Mouse (Mus musculus) midbrain, postnatal 0 days (tissue): ENCODE results near the gene Vcp. TPM values are rescaled to one million over a fixed set of nuclear protein-coding genes. Genes with fewer than 3 reads are reported as not detected.

Source experiments
- ATAC-seq: fragments of 200-750 bp; cut with Nextera tagmentation; 2 replicates; pipeline ENCODE4 v1.8.0; 2017; ENCODE audit warnings: moderate number of reproducible peaks, mild to moderate bottlenecking, moderate TSS enrichment, moderate library complexity; ENCODE audit not compliant: low FRiP score
- DNase-seq: peaks from one replicate; pipeline ENCODE4 v3.0.0-alpha.2; 2015; ENCODE audit warnings: low spot score
- H3K27ac ChIP-seq: fragments of 300-500 bp; sonication (generic); 2 replicates; pipeline ENCODE4 v1.5.1; 2014; ENCODE audit warnings: low read depth, mild to moderate bottlenecking, low read length, mixed read lengths
- H3K27me3 ChIP-seq: fragments of 300-500 bp; sonication (generic); 2 replicates; pipeline ENCODE4 v1.6.1; 2014; ENCODE audit warnings: low read length, control low read depth, mixed read lengths; ENCODE audit not compliant: insufficient read depth
- H3K36me3 ChIP-seq: fragments of 300-500 bp; sonication (generic); 2 replicates; pipeline ENCODE4 v1.6.1; 2014; ENCODE audit warnings: low read length, control low read depth, mixed read lengths; ENCODE audit not compliant: insufficient read depth
- H3K4me1 ChIP-seq: fragments of 300-500 bp; sonication (generic); 2 replicates; pipeline ENCODE4 v1.6.1; 2014; ENCODE audit warnings: mild to moderate bottlenecking, control low read depth, antibody characterized with exemption, low read length, mixed read lengths; ENCODE audit not compliant: insufficient read depth
- H3K4me2 ChIP-seq: fragments of 300-500 bp; sonication (generic); 2 replicates; pipeline ENCODE4 v1.6.1; 2014; ENCODE audit warnings: low read depth, mild to moderate bottlenecking, low read length, mixed read lengths; ENCODE audit not compliant: poor library complexity, severe bottlenecking
- H3K4me3 ChIP-seq: fragments of 300-500 bp; sonication (generic); 2 replicates; pipeline ENCODE4 v1.5.1; 2014; ENCODE audit warnings: low read depth, mild to moderate bottlenecking, low read length, moderate library complexity
- H3K9ac ChIP-seq: fragments of 300-500 bp; sonication (generic); replicated peaks from 2 replicates; pipeline ENCODE4 v1.6.1; 2014; ENCODE audit warnings: mild to moderate bottlenecking, low read length, moderate library complexity, mixed read lengths; ENCODE audit not compliant: poor library complexity, severe bottlenecking
- H3K9me3 ChIP-seq: fragments of 300-500 bp; sonication (generic); 2 replicates; pipeline ENCODE4 v1.6.1; 2016; ENCODE audit warnings: low read length, control low read depth
- CTCF ChIP-seq: IDR thresholded peaks from 2 replicates; pipeline ENCODE4 v1.5.1; 2016; ENCODE audit warnings: antibody characterized with exemption, mild to moderate bottlenecking
- WGBS: fragments of 180-500 bp; shearing (Covaris S2); extraction: QIAGEN DNeasy Blood & Tissue Kit; methylation state at CpG from one replicate; pipeline ENCODE4 v1.1.7; 2014; 5-methylcytosine and 5-hydroxymethylcytosine counted together
- polyA plus RNA-seq: library from polyadenylated mRNA; unstranded; fragments of >200 nt; fragmentation: Nextera tagmentation; extraction: Ambion mirVana; gene quantifications from 2 replicates; pipeline ENCODE4 v1.2.1, GENCODE M21; 2015
- total RNA-seq: library from RNA; depleted of rRNA; stranded (reverse); fragments of >200 nt; gene quantifications from 2 replicates; pipeline ENCODE4 v1.2.3, GENCODE M21; 2014

Gene Vcp
- total and polyA plus RNA-seq, 2 experiments from 2014 or later: 192 to 464 TPM

GRCm38 (mm10) chr4:42955200-42955599, 45.1 kb downstream of the Vcp start:
- WGBS: 91% methylated on average over 3 of the region's 3 CpGs
- DNase-seq (no peak), ATAC-seq (no peak)
- H3K9ac ChIP-seq: no peak overlapping the region
- H3K4me2 ChIP-seq: no peak overlapping the region
- TF ChIP-seq CTCF: 0 out of 2 replicates have a peak, but pooled peaks have one; percentile 6
- H3K9me3 ChIP-seq: no peaks in the 10 kb centered on the region
- peaks cover 27% of the 10 kb centered on the region for H3K4me1 ChIP-seq
- H3K27ac ChIP-seq: no peak overlapping the region
- no peak overlapping the region for H3K4me3 ChIP-seq
- H3K27me3 ChIP-seq: no peaks in the 10 kb centered on the region
- peaks cover 31% of the 10 kb centered on the region for H3K36me3 ChIP-seq

- 3% methylated on average over 10 of the region's 10 CpGs for WGBS
- H3K4me1 ChIP-seq: peaks cover 27% of the 10 kb centered on the region
Measured at GRCm38 (mm10) chr4:42954297-42954696, 46.0 kb downstream of the Vcp start.

GRCm38 (mm10) chr4:42953435-42954094, 46.7 kb downstream of the Vcp start:
- Histone ChIP-seq H3K4me3 (peak overlapping the region; percentile 22), H3K27ac (peak overlapping the region; percentile 97), H3K9ac (peak overlapping the region; percentile 100), H3K9me3 (no peaks in the 10 kb centered on the region), H3K27me3 (no peaks in the 10 kb centered on the region), H3K4me1 (peaks cover 33% of the 10 kb centered on the region), H3K36me3 (peaks cover 27% of the 10 kb centered on the region), H3K4me2 (peak overlapping the region; percentile 86)
- TF ChIP-seq CTCF: no peak
- DNase-seq: peak; percentile 72
- ATAC-seq: no peak
- WGBS: 5% methylated on average over 9 of the region's 10 CpGs

More at GRCm38 (mm10) chr4:42954297-42954696, 46.0 kb downstream of the Vcp start:
- peak; percentile 86 for DNase-seq
- peak overlapping the region; percentile 97; the same call in 1 of the 2 replicates for H3K27ac ChIP-seq
- no peaks in the 10 kb centered on the region for H3K27me3 ChIP-seq
- no peak overlapping the region for H3K4me3 ChIP-seq
- peaks cover 31% of the 10 kb centered on the region for H3K36me3 ChIP-seq
- peak overlapping the region; percentile 86 for H3K4me2 ChIP-seq
- H3K9me3 ChIP-seq: no peaks in the 10 kb centered on the region
- peak overlapping the region; percentile 100; the same call in 1 of the 2 replicates for H3K9ac ChIP-seq
- ATAC-seq: no peak
- TF ChIP-seq CTCF: peak; percentile 95

- no peak for DNase-seq
- H3K27me3 ChIP-seq: no peaks in the 10 kb centered on the region
Measured at GRCm38 (mm10) chr4:42952563-42952962, 47.7 kb downstream of the Vcp start.

GRCm38 (mm10) chr4:42951206-42952195, 48.8 kb downstream of the Vcp start:
- no peak for ATAC-seq

More at GRCm38 (mm10) chr4:42952563-42952962, 47.7 kb downstream of the Vcp start:
- Histone ChIP-seq H3K36me3 (peaks cover 18% of the 10 kb centered on the region), H3K4me1 (peaks cover 37% of the 10 kb centered on the region), H3K9me3 (no peaks in the 10 kb centered on the region), H3K27ac (peak overlapping the region; percentile 97; the same call in 1 of the 2 replicates), H3K4me3 (peak overlapping the region; percentile 77), H3K4me2 (peak overlapping the region; percentile 86), H3K9ac (peak overlapping the region; percentile 100)
- TF ChIP-seq CTCF: no peak
- no peak for ATAC-seq
- WGBS: 79% methylated on average over 7 of the region's 7 CpGs

More at GRCm38 (mm10) chr4:42951206-42952195, 48.8 kb downstream of the Vcp start:
- Histone ChIP-seq H3K9me3 (no peaks in the 10 kb centered on the region), H3K27ac (peak overlapping the region; percentile 97), H3K36me3 (peaks cover 8% of the 10 kb centered on the region), H3K27me3 (no peaks in the 10 kb centered on the region), H3K4me1 (peaks cover 45% of the 10 kb centered on the region), H3K4me2 (peak overlapping the region; percentile 86), H3K9ac (peak overlapping the region; percentile 100), H3K4me3 (peak overlapping the region; percentile 77)
- TF ChIP-seq CTCF: no peak
- no peak for DNase-seq
- 36% methylated on average over 11 of the region's 11 CpGs for WGBS
